Mouse (Mus musculus): ENCODE measurements around the gene Dgka.

DNA sequence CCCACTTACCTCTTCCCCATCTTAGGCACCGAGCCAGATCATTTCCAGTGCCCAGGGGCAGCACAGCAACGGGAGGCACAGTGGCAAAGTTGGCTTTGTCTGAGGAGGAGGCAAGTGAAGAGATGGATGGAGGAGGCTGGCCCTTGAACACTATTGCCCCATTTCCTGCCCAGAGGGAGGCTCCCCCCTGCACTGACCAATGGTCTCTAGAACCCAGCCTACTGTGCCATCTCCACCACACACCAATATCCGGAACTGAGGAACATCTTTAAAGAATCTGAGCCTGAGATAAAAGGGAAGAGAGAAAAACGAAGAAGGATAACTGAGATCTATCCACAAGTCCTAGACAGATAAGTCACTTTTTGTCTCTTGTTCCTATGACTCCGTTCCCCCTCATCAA lies 16.6 kb downstream of the Dgka start:
- TF ChIP-seq CTCF (IDR thresholded peaks at IDR 0.05; ENCODE audit: extremely low read depth, insufficient read depth, low read length) (no peak), POLR2A (IDR thresholded peaks at IDR 0.05; ENCODE audit: extremely low read depth, insufficient read depth, low read length) (no peak)

Data from cortical plate, adult 2 months (tissue).